Mouse (Mus musculus) lung, embryonic 14.5 days (tissue): ENCODE measurements at regions not wholly inside any gene's neighbourhood (a gene's known extent, or its start where the extent isn't known, plus 50 kb on each side); places are given as distances from the start of the nearest gene placed in this dataset.

Experiments
- ATAC-seq: fragments of 200-750 bp; cut with Nextera tagmentation; 2 replicates; pipeline ENCODE4 v1.8.0; 2017; ENCODE audit warnings: mild to moderate bottlenecking, moderate TSS enrichment, moderate library complexity; ENCODE audit not compliant: insufficient read depth
- DNase-seq: peaks from one replicate; pipeline ENCODE4 v3.0.0-alpha.2; 2015
- H3K27ac ChIP-seq: fragments of 300-500 bp; sonication (generic); 2 replicates; pipeline ENCODE4 v1.5.1; 2014; ENCODE audit warnings: low read depth, mild to moderate bottlenecking, moderate library complexity
- H3K27me3 ChIP-seq: fragments of 300-500 bp; sonication (generic); 2 replicates; pipeline ENCODE4 v1.6.1; 2014; ENCODE audit warnings: low read length, control low read depth; ENCODE audit not compliant: insufficient read depth
- H3K36me3 ChIP-seq: fragments of 300-500 bp; sonication (generic); 2 replicates; pipeline ENCODE4 v1.6.1; 2014; ENCODE audit warnings: control low read depth; ENCODE audit not compliant: insufficient read depth
- H3K4me1 ChIP-seq: fragments of 300-500 bp; sonication (generic); 2 replicates; pipeline ENCODE4 v1.6.1; 2014; ENCODE audit warnings: antibody characterized with exemption, control low read depth; ENCODE audit not compliant: insufficient read depth
- H3K4me2 ChIP-seq: fragments of 300-500 bp; sonication (generic); 2 replicates; pipeline ENCODE4 v1.6.1; 2014; ENCODE audit warnings: mild to moderate bottlenecking
- H3K4me3 ChIP-seq: fragments of 300-500 bp; sonication (generic); 2 replicates; pipeline ENCODE4 v1.5.1; 2014; ENCODE audit warnings: low read depth, low read length
- H3K9ac ChIP-seq: fragments of 300-500 bp; sonication (generic); 2 replicates; pipeline ENCODE4 v1.6.1; 2014
- H3K9me3 ChIP-seq: fragments of 300-500 bp; sonication (generic); 2 replicates; pipeline ENCODE4 v1.6.1; 2016; ENCODE audit warnings: low read depth, low read length, control low read depth
- CTCF ChIP-seq: IDR thresholded peaks from 2 replicates; pipeline ENCODE4 v1.5.1; 2016; ENCODE audit warnings: antibody characterized with exemption, low read depth
- WGBS: fragments of 180-500 bp; shearing (Covaris S2); extraction: QIAGEN DNeasy Blood & Tissue Kit; methylation state at CpG from one replicate; pipeline ENCODE4 v1.1.7; 2014; 5-methylcytosine and 5-hydroxymethylcytosine counted together

- Histone ChIP-seq H3K4me2 (no peak overlapping the region), H3K36me3 (no peaks in the 10 kb centered on the region), H3K4me3 (no peak overlapping the region), H3K9ac (no peak overlapping the region), H3K27ac (no peak overlapping the region), H3K9me3 (no peaks in the 10 kb centered on the region), H3K4me1 (no peaks in the 10 kb centered on the region), H3K27me3 (no peaks in the 10 kb centered on the region)
- 69% methylated on average over 17 of the region's 17 CpGs for WGBS
- peak; percentile 21 for DNase-seq
- no peak for ATAC-seq
- no peak for TF ChIP-seq CTCF
Observed at GRCm38 (mm10) chr10:71485063-71485762, 137.7 kb downstream of the Ipmk start.

- no peaks in the 10 kb centered on the region for H3K27me3 ChIP-seq
- H3K9me3 ChIP-seq = no peaks in the 10 kb centered on the region
- H3K36me3 ChIP-seq = no peaks in the 10 kb centered on the region
- DNase-seq (no peak), ATAC-seq (no peak)
- no peak overlapping the region for H3K4me2 ChIP-seq
- no peak overlapping the region for H3K4me3 ChIP-seq
- H3K4me1 ChIP-seq = no peaks in the 10 kb centered on the region
- 82% methylated on average over 7 of the region's 7 CpGs for WGBS
- H3K9ac ChIP-seq = no peak overlapping the region
- no peak for TF ChIP-seq CTCF
- H3K27ac ChIP-seq = no peak overlapping the region
Observed at GRCm38 (mm10) chr10:71489791-71490190, 142.2 kb downstream of the Ipmk start.

- Histone ChIP-seq H3K4me2 (no peak overlapping the region), H3K9me3 (no peaks in the 10 kb centered on the region), H3K27ac (no peak overlapping the region), H3K27me3 (no peaks in the 10 kb centered on the region), H3K4me1 (no peaks in the 10 kb centered on the region), H3K4me3 (no peak overlapping the region), H3K9ac (no peak overlapping the region), H3K36me3 (no peaks in the 10 kb centered on the region)
- no peak for TF ChIP-seq CTCF
- WGBS = 34% methylated on average over 4 of the region's 5 CpGs
- ATAC-seq (no peak), DNase-seq (no peak)
Observed at GRCm38 (mm10) chr10:71502096-71502495, 154.5 kb downstream of the Ipmk start.

GRCm38 (mm10) chr10:71504219-71504618 lies 156.7 kb downstream of the Ipmk start:
- 56% methylated on average over 1 of the region's 1 CpGs for WGBS
- Histone ChIP-seq H3K9me3 (no peaks in the 10 kb centered on the region), H3K4me2 (no peak overlapping the region), H3K36me3 (no peaks in the 10 kb centered on the region), H3K4me3 (no peak overlapping the region), H3K9ac (no peak overlapping the region), H3K27me3 (no peaks in the 10 kb centered on the region), H3K27ac (no peak overlapping the region), H3K4me1 (no peaks in the 10 kb centered on the region)
- no peak for TF ChIP-seq CTCF
- DNase-seq (peak; percentile 35), ATAC-seq (peak; percentile 74)

- Histone ChIP-seq H3K9ac (no peak overlapping the region), H3K4me1 (no peaks in the 10 kb centered on the region), H3K9me3 (no peaks in the 10 kb centered on the region), H3K4me2 (no peak overlapping the region), H3K4me3 (no peak overlapping the region), H3K36me3 (no peaks in the 10 kb centered on the region), H3K27me3 (no peaks in the 10 kb centered on the region), H3K27ac (no peak overlapping the region)
- DNase-seq = no peak
- no peak for TF ChIP-seq CTCF
- no peak for ATAC-seq
- 84% methylated on average over 2 of the region's 2 CpGs for WGBS
Observed at GRCm38 (mm10) chr10:71525290-71525689, 177.7 kb downstream of the Ipmk start.

GRCm38 (mm10) chr10:71533759-71534158 lies 186.2 kb downstream of the Ipmk start:
- H3K4me3 ChIP-seq = no peak overlapping the region

GRCm38 (mm10) chr10:71545489-71545888 lies 197.9 kb downstream of the Ipmk start:
- no peaks in the 10 kb centered on the region for H3K9me3 ChIP-seq
- no peak for TF ChIP-seq CTCF
- H3K4me1 ChIP-seq = no peaks in the 10 kb centered on the region
- ATAC-seq (peak; percentile 38; the same call in 1 of the 2 replicates), DNase-seq (peak; percentile 68)
- WGBS = 55% methylated on average over 7 of the region's 7 CpGs
- H3K36me3 ChIP-seq = no peaks in the 10 kb centered on the region
- no peak overlapping the region for H3K4me3 ChIP-seq
- H3K27me3 ChIP-seq = no peaks in the 10 kb centered on the region
- no peak overlapping the region for H3K4me2 ChIP-seq
- no peak overlapping the region for H3K27ac ChIP-seq
- no peak overlapping the region for H3K9ac ChIP-seq

More at GRCm38 (mm10) chr10:71533759-71534158, 186.2 kb downstream of the Ipmk start:
- 84% methylated on average over 2 of the region's 2 CpGs for WGBS
- no peak for TF ChIP-seq CTCF
- no peak overlapping the region for H3K4me2 ChIP-seq
- DNase-seq (no peak), ATAC-seq (no peak)
- H3K27me3 ChIP-seq = no peaks in the 10 kb centered on the region
- H3K4me1 ChIP-seq = no peaks in the 10 kb centered on the region
- H3K9ac ChIP-seq = no peak overlapping the region
- no peaks in the 10 kb centered on the region for H3K36me3 ChIP-seq
- 0 out of 2 replicates have a peak, but pooled peaks cover 3% of the 10 kb centered on the region for H3K9me3 ChIP-seq
- H3K27ac ChIP-seq = no peak overlapping the region
